Mouse (Mus musculus) forelimb bud, embryonic 11.5 days (tissue): ENCODE results near the gene Cep131.

Experiments
- DNase-seq: peaks from one replicate; pipeline ENCODE4 v3.0.0-alpha.2; 2012; ENCODE audit warnings: low read depth, low spot score

Cep131 gene

GRCm38 (mm10) chr11:120026941-120027340 lies 59.7 kb downstream of the Cep131 start:
- no peak for DNase-seq

GRCm38 (mm10) chr11:120022841-120023240 lies 63.8 kb downstream of the Cep131 start:
- no peak for DNase-seq

GRCm38 (mm10) chr11:120022216-120022615 lies 64.4 kb downstream of the Cep131 start:
- DNase-seq = no peak

- DNase-seq = no peak
These were observed 65.3 kb downstream of the Cep131 start for GRCm38 (mm10) chr11:120021367-120021766.

GRCm38 (mm10) chr11:120019542-120020440 lies 66.8 kb downstream of the Cep131 start:
- DNase-seq = no peak

- DNase-seq = no peak
These were observed 69.6 kb downstream of the Cep131 start for GRCm38 (mm10) chr11:120017011-120017410.

- DNase-seq = no peak
These were observed 71.9 kb downstream of the Cep131 start for GRCm38 (mm10) chr11:120014758-120015157.
